Mouse (Mus musculus): ENCODE results near the gene Gngt2.

GRCm38 (mm10) chr11:95857716-95858527 is 20.9 kb downstream of the Gngt2 start:
- TF ChIP-seq CEBPB (IDR thresholded peaks at IDR 0.05; ENCODE audit: low read depth) (no peak), FOSL1 (IDR thresholded peaks at IDR 0.05; ENCODE audit: insufficient read depth, low read length, poor library complexity, severe bottlenecking) (no peak), CTCF (IDR thresholded peaks at IDR 0.05; ENCODE audit: control insufficient read depth, insufficient read depth, insufficient read length) (no peak), USF1 (IDR thresholded peaks at IDR 0.05; ENCODE audit: low read depth) (no peak), MAX (IDR thresholded peaks at IDR 0.05) (no peak)

All from C2C12 (cell line).